Comparison of ENCODE assay signal across 16 mouse cellular contexts in the genomic region with DNA sequence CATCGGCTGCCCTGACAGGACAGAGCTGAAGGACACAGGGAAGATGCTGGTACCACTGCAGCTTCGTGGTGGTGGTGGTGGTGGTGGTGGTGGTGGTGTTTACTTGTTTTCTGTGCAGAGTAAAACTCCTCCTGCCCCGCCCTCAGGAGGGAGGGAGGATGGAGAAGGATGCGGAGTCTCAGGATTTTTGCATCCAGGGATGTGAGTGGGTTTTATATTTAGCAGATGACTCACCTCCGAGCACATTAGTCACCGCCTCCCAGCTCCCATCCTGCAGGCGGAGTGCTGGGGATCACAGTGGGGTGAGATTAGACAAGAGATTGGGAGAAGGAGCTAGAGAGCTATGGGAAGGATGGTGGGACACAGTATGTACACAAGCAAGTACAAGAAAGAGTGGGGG. TPM values are rescaled to one million over a fixed set of nuclear protein-coding genes. Genes with fewer than 3 reads are reported as not detected.
A peak's percentile ranks its signal among the peaks of the same experiment; 100 is the strongest.
DNase-seq lines count a peak whose midpoint lies in the region; ATAC-seq and TF ChIP-seq lines count a peak whose summit lies in the region.
"Had no signal": no experiment of that assay in that cellular context is flagged by ENCODE, and none has a peak within 500 bp of the region (broad histone marks: within the 10 kb centered on the region; RNA-seq: fewer than 3 reads in every experiment).

No protein-coding gene starts in this region.

- H3K9me3 ChIP-seq in midbrain, embryonic 15.5 days = no peaks in the 10 kb centered on the region
- H3K9me3 ChIP-seq in stomach, postnatal 0 days (ENCODE audit: control insufficient read depth, low read length) = no peaks in the 10 kb centered on the region
- H3K9me3 ChIP-seq: hindbrain, embryonic 12.5 days had no signal

- no peak overlapping the region for H3K9ac ChIP-seq in midbrain, embryonic 15.5 days
- H3K9ac ChIP-seq in stomach, postnatal 0 days (ENCODE audit: low read length) = no peak overlapping the region
- H3K9ac ChIP-seq: hindbrain, embryonic 12.5 days had no signal

- no peak overlapping the region for H3K4me3 ChIP-seq in midbrain, embryonic 15.5 days
- H3K4me3 ChIP-seq in stomach, postnatal 0 days (ENCODE audit: low read depth, low read length) = no peak overlapping the region
- H3K4me3 ChIP-seq: hindbrain, embryonic 12.5 days; myocyte had no signal

- no peaks in the 10 kb centered on the region for H3K4me1 ChIP-seq in midbrain, embryonic 15.5 days
- no peaks in the 10 kb centered on the region for H3K4me1 ChIP-seq in stomach, postnatal 0 days (replicated peaks; ENCODE audit: control insufficient read depth, insufficient read depth)
- H3K4me1 ChIP-seq: hindbrain, embryonic 12.5 days had no signal

- H3K27ac ChIP-seq in midbrain, embryonic 15.5 days = no peak overlapping the region
- H3K27ac ChIP-seq in stomach, postnatal 0 days (replicated peaks) = no peak overlapping the region
- H3K27ac ChIP-seq: hindbrain, embryonic 12.5 days had no signal

- H3K27me3 ChIP-seq in midbrain, embryonic 15.5 days (replicated peaks) = no peaks in the 10 kb centered on the region
- no peaks in the 10 kb centered on the region for H3K27me3 ChIP-seq in stomach, postnatal 0 days (ENCODE audit: control insufficient read depth, insufficient read depth, low read length)
- H3K27me3 ChIP-seq: hindbrain, embryonic 12.5 days had no signal

- peak; percentile 38 to 50 for DNase-seq in adrenal gland, adult (ENCODE audit: inconsistent age in 2 of 2, low spot score in 1 of 2)
- DNase-seq in adrenal gland, postnatal 25 days = no peak
- DNase-seq in 3134 (ENCODE audit: extremely low read depth, insufficient read length, low spot score) = peak; percentile 69
- peak; percentile 83 for DNase-seq in cerebellum, adult 9-10 months
- peak; percentile 71 to 80 for DNase-seq in left cerebral cortex, adult 18-20 months (ENCODE audit: low spot score in 2 of 2)
- DNase-seq in stomach, postnatal 0 days (ENCODE audit: low spot score) = no peak
- no peak for DNase-seq in ovary, postnatal 14 days (ENCODE audit: low spot score)
- DNase-seq: heart, adult 18-20 months; kidney, adult 18-20 months; lung, adult 18-20 months had no signal

- ATAC-seq in midbrain, embryonic 15.5 days (replicated peaks) = no peak
- no peak for ATAC-seq in stomach, postnatal 0 days (ENCODE audit: low FRiP score, low TSS enrichment)
- ATAC-seq: forebrain, embryonic 14.5 days had no signal

- no peak overlapping the region for H3K4me2 ChIP-seq in midbrain, embryonic 15.5 days
- no peak overlapping the region for H3K4me2 ChIP-seq in stomach, postnatal 0 days (replicated peaks; ENCODE audit: low read depth)
- H3K4me2 ChIP-seq: hindbrain, embryonic 12.5 days had no signal

- WGBS in midbrain, embryonic 15.5 days = 80% methylated on average over 7 of the region's 7 CpGs
- 58% methylated on average over 7 of the region's 7 CpGs for WGBS in stomach, postnatal 0 days

- no peaks in the 10 kb centered on the region for H3K36me3 ChIP-seq in midbrain, embryonic 15.5 days (replicated peaks)
- no peaks in the 10 kb centered on the region for H3K36me3 ChIP-seq in stomach, postnatal 0 days (ENCODE audit: control insufficient read depth, insufficient read depth, low read length)
- H3K36me3 ChIP-seq: G1E; hindbrain, embryonic 12.5 days had no signal

- TF ChIP-seq CTCF in stomach, postnatal 0 days (IDR thresholded peaks at IDR 0.05; ENCODE audit: low read depth) = no peak

- no peak for TF ChIP-seq EP300 in stomach, postnatal 0 days (optimal IDR thresholded peaks at IDR 0.05)

RNA-seq across cellular contexts. Expression of gene Kcna5, which starts 34.6 kb away (rescaled TPM):
- 1.7 and 3.5 TPM in 2 replicates for total RNA-seq in adrenal gland, postnatal 25 days (2021)
- total RNA-seq in left cerebral cortex, adult 18-20 months (2021) = 1 to 10 TPM; 5.8 to 6.3 TPM
- 3.3 and 3.4 TPM in 2 replicates for polyA plus RNA-seq in midbrain, embryonic 15.5 days (2015; fragmentation: Nextera tagmentation; extraction: Ambion mirVana)
- 3.2 and 3.5 TPM in 2 replicates for polyA plus RNA-seq in stomach, postnatal 0 days (2015; fragmentation: Nextera tagmentation; extraction: Ambion mirVana)
- total RNA-seq: G1E; megakaryocyte-erythroid progenitor cell, adult 5-6 weeks had no signal
- polyA plus RNA-seq: G1E, myocyte had no signal

Comparison
In these comparisons a context has a peak if more than half of its experiments do, and no peak if none do; other contexts are left out.
1. DNase-seq: peak in adrenal gland, adult (2 of 2), 3134 (single experiment), cerebellum, adult 9-10 months (single experiment) and left cerebral cortex, adult 18-20 months (2 of 2); none in adrenal gland, postnatal 25 days (single experiment), stomach, postnatal 0 days (single experiment) and ovary, postnatal 14 days (single experiment).